8 mouse cellular contexts compared by ENCODE assay signal in genomic region chr9:20493281-20493680, GRCm38 (mm10). TPM values are rescaled to one million over a fixed set of nuclear protein-coding genes. Genes with fewer than 3 reads are reported as not detected.
DNase-seq lines count a peak whose midpoint lies in the region; ATAC-seq and TF ChIP-seq lines count a peak whose summit lies in the region.

No protein-coding gene starts in this region.

- DNase-seq in heart, postnatal 4 days, result no peak
- peak; percentile 72 for DNase-seq in A20 (ENCODE audit: low read depth, low spot score)

- H3K27ac ChIP-seq in heart, embryonic 12.5 days (ENCODE audit: poor library complexity, severe bottlenecking), result peak overlapping the region; percentile 94
- peak overlapping the region; percentile 98 for H3K27ac ChIP-seq in brown adipose tissue, adult 24 weeks (replicated peaks; ENCODE audit: low read depth, low read length)
- peak overlapping the region; percentile 95 for H3K27ac ChIP-seq in heart, embryonic 15.5 days
- H3K27ac ChIP-seq in liver, embryonic 12.5 days, result peak overlapping the region; percentile 98
- H3K27ac ChIP-seq in small intestine, adult 2 months (ENCODE audit: insufficient read depth, low read depth, low read length), result peak overlapping the region; percentile 97

- 6% methylated on average over 9 of the region's 9 CpGs for WGBS in heart, embryonic 12.5 days
- WGBS in heart, embryonic 15.5 days, result 6% methylated on average over 9 of the region's 9 CpGs
- 8% methylated on average over 9 of the region's 9 CpGs for WGBS in liver, embryonic 12.5 days (ENCODE audit: insufficient replicate concordance)
- WGBS in small intestine, adult 2 months, result under 1% methylated on average over 9 of the region's 9 CpGs

- H3K9ac ChIP-seq in heart, embryonic 12.5 days, result peak overlapping the region; percentile 83
- peak overlapping the region; percentile 78 for H3K9ac ChIP-seq in heart, embryonic 15.5 days
- H3K9ac ChIP-seq in liver, embryonic 12.5 days, result peak overlapping the region; percentile 84

- no peaks in the 10 kb centered on the region for H3K9me3 ChIP-seq in heart, embryonic 12.5 days (replicated peaks)
- no peaks in the 10 kb centered on the region for H3K9me3 ChIP-seq in heart, embryonic 15.5 days (replicated peaks)
- H3K9me3 ChIP-seq in liver, embryonic 12.5 days (replicated peaks), result no peaks in the 10 kb centered on the region

- H3K4me1 ChIP-seq in heart, embryonic 12.5 days (replicated peaks), result peaks cover 18% of the 10 kb centered on the region
- H3K4me1 ChIP-seq in brown adipose tissue, adult 24 weeks (ENCODE audit: control insufficient read depth, insufficient read depth, insufficient read length, low read length), result peaks cover 3% of the 10 kb centered on the region; the same call in 1 of the 2 replicates
- peaks cover 17% of the 10 kb centered on the region for H3K4me1 ChIP-seq in heart, embryonic 15.5 days (replicated peaks)
- H3K4me1 ChIP-seq in liver, embryonic 12.5 days, result peaks cover 36% of the 10 kb centered on the region
- H3K4me1 ChIP-seq in small intestine, adult 2 months (ENCODE audit: control insufficient read depth, insufficient read depth, insufficient read length, low read length), result peaks cover 3% of the 10 kb centered on the region; the same call in 1 of the 2 replicates

- H3K27me3 ChIP-seq in heart, embryonic 12.5 days (replicated peaks), result no peaks in the 10 kb centered on the region
- no peaks in the 10 kb centered on the region for H3K27me3 ChIP-seq in heart, embryonic 15.5 days
- H3K27me3 ChIP-seq in liver, embryonic 12.5 days (replicated peaks), result no peaks in the 10 kb centered on the region
- H3K27me3 ChIP-seq in small intestine, adult 2 months (ENCODE audit: control insufficient read depth, insufficient read depth, low read length), result no peaks in the 10 kb centered on the region

- H3K4me3 ChIP-seq in heart, embryonic 12.5 days, result peak overlapping the region; percentile 71
- H3K4me3 ChIP-seq in brown adipose tissue, adult 24 weeks (ENCODE audit: insufficient read depth, low read depth, low read length), result peak overlapping the region; percentile 98
- H3K4me3 ChIP-seq in heart, embryonic 15.5 days, result peak overlapping the region; percentile 71
- peak overlapping the region; percentile 72 for H3K4me3 ChIP-seq in liver, embryonic 12.5 days
- H3K4me3 ChIP-seq in small intestine, adult 2 months (ENCODE audit: low read depth, low read length), result peak overlapping the region; percentile 96

- H3K4me2 ChIP-seq in heart, embryonic 12.5 days, result peak overlapping the region; percentile 93
- peak overlapping the region; percentile 76 for H3K4me2 ChIP-seq in heart, embryonic 15.5 days
- H3K4me2 ChIP-seq in liver, embryonic 12.5 days, result peak overlapping the region; percentile 75

- TF ChIP-seq POLR2A in small intestine, adult 2 months (IDR thresholded peaks at IDR 0.05; ENCODE audit: low read depth, low read length), result no peak

- H3K36me3 ChIP-seq in heart, embryonic 12.5 days, result peaks cover 36% of the 10 kb centered on the region
- H3K36me3 ChIP-seq in heart, embryonic 15.5 days, result peaks cover 22% of the 10 kb centered on the region
- peaks cover 46% of the 10 kb centered on the region for H3K36me3 ChIP-seq in liver, embryonic 12.5 days
- peaks cover 12% of the 10 kb centered on the region for H3K36me3 ChIP-seq in small intestine, adult 2 months (ENCODE audit: control insufficient read depth, insufficient read depth, low read length)

- no peak for TF ChIP-seq CTCF in small intestine, adult 2 months (IDR thresholded peaks at IDR 0.05; ENCODE audit: extremely low read depth, insufficient read length, insufficient replicate concordance, low read depth, low read length)

- ATAC-seq in heart, embryonic 12.5 days (ENCODE audit: insufficient number of reproducible peaks, low FRiP score), result no peak
- ATAC-seq in heart, embryonic 15.5 days (replicated peaks; ENCODE audit: insufficient number of reproducible peaks, insufficient read depth, low FRiP score, low read depth), result no peak
- ATAC-seq in liver, embryonic 12.5 days, result no peak
- ATAC-seq in erythroid progenitor cell, adult 5-6 weeks (replicated peaks; ENCODE audit: low FRiP score, poor library complexity, severe bottlenecking), result no peak

RNA-seq across cellular contexts. Expression of gene Zfp426, which starts 0.7 kb away (rescaled TPM):
- polyA plus RNA-seq in heart, embryonic 12.5 days (2016; fragmentation: Nextera tagmentation; extraction: Ambion mirVana), result 12.4 and 14.0 TPM in 2 replicates
- 10 to 100 TPM in 1 of 2 experiments, 1 to 10 TPM in 1; 9.5 to 10.6 TPM for total RNA-seq in heart, postnatal 4 days (2021)
- polyA plus RNA-seq in brown adipose tissue, adult 24 weeks (2012; ENCODE audit: insufficient read depth, insufficient read length, missing spikeins), result 8.0 and 8.5 TPM in 2 replicates
- polyA plus RNA-seq in heart, embryonic 15.5 days (2015; fragmentation: Nextera tagmentation; extraction: Ambion mirVana), result 9.9 and 12.6 TPM in 2 replicates
- polyA plus RNA-seq in liver, embryonic 12.5 days (2016; fragmentation: Nextera tagmentation; extraction: Ambion mirVana), result 8.2 and 8.7 TPM in 2 replicates
- polyA plus RNA-seq in small intestine, adult 2 months (2012; rRNA removed), result 1.2 and 2.3 TPM in 2 replicates
- total RNA-seq in erythroid progenitor cell, adult 5-6 weeks (2015; ENCODE audit: low replicate concordance), result 19.3 and 24.1 TPM in 2 replicates
- total RNA-seq in erythroid progenitor cell, adult 5-6 weeks (2017; ENCODE audit: low replicate concordance), result 11.6 and 23.1 TPM in 2 replicates

RNA-seq across cellular contexts. Expression of gene Zfp266, which starts 27.9 kb away (rescaled TPM):
- polyA plus RNA-seq in heart, embryonic 12.5 days (2016; fragmentation: Nextera tagmentation; extraction: Ambion mirVana), result 62.1 and 62.2 TPM in 2 replicates
- 10 to 100 TPM; 42.3 to 45.1 TPM for total RNA-seq in heart, postnatal 4 days (2021)
- polyA plus RNA-seq in brown adipose tissue, adult 24 weeks (2012; ENCODE audit: insufficient read depth, insufficient read length, missing spikeins), result 11.8 and 14.7 TPM in 2 replicates
- polyA plus RNA-seq in heart, embryonic 15.5 days (2015; fragmentation: Nextera tagmentation; extraction: Ambion mirVana), result 42.6 and 46.3 TPM in 2 replicates
- 27.1 and 27.8 TPM in 2 replicates for polyA plus RNA-seq in liver, embryonic 12.5 days (2016; fragmentation: Nextera tagmentation; extraction: Ambion mirVana)
- polyA plus RNA-seq in small intestine, adult 2 months (2012; rRNA removed), result 0.48 and 0.75 TPM in 2 replicates
- 10.9 and 20.9 TPM in 2 replicates for total RNA-seq in erythroid progenitor cell, adult 5-6 weeks (2015; ENCODE audit: low replicate concordance)
- 8.7 and 10.1 TPM in 2 replicates for total RNA-seq in erythroid progenitor cell, adult 5-6 weeks (2017; ENCODE audit: low replicate concordance)

RNA-seq across cellular contexts. Expression of gene Zfp26, which starts 33.3 kb away (rescaled TPM):
- 14.8 and 15.0 TPM in 2 replicates for polyA plus RNA-seq in heart, embryonic 12.5 days (2016; fragmentation: Nextera tagmentation; extraction: Ambion mirVana)
- total RNA-seq in heart, postnatal 4 days (2021), result 10 to 100 TPM; 21.7 to 23.8 TPM
- 4.0 and 4.2 TPM in 2 replicates for polyA plus RNA-seq in brown adipose tissue, adult 24 weeks (2012; ENCODE audit: insufficient read depth, insufficient read length, missing spikeins)
- 7.8 and 10.1 TPM in 2 replicates for polyA plus RNA-seq in heart, embryonic 15.5 days (2015; fragmentation: Nextera tagmentation; extraction: Ambion mirVana)
- polyA plus RNA-seq in liver, embryonic 12.5 days (2016; fragmentation: Nextera tagmentation; extraction: Ambion mirVana), result 8.5 TPM in 2 replicates
- polyA plus RNA-seq in small intestine, adult 2 months (2012; rRNA removed), result 0.18 and 0.51 TPM in 2 replicates
- total RNA-seq in erythroid progenitor cell, adult 5-6 weeks (2015; ENCODE audit: low replicate concordance), result 5.0 and 9.2 TPM in 2 replicates
- total RNA-seq in erythroid progenitor cell, adult 5-6 weeks (2017; ENCODE audit: low replicate concordance), result 2.7 and 24.4 TPM in 2 replicates
